Mouse (Mus musculus): Measurements from ENCODE around the gene Frmd5. TPM values are rescaled to one million over a fixed set of nuclear protein-coding genes. Genes with fewer than 3 reads are reported as not detected.
A peak's percentile ranks its signal among the peaks of the same experiment; 100 is the strongest.

Frmd5 gene
- polyA plus RNA-seq (2015; fragmentation: Nextera tagmentation; extraction: Ambion mirVana): 2.0 and 3.1 TPM in 2 replicates

- H3K4me2 ChIP-seq (replicated peaks; ENCODE audit: low read depth, low read length): peak within 1 kb of the TSS; percentile 88
- 2% methylated on average over 35 of the region's 35 CpGs for WGBS
- H3K9me3 ChIP-seq (ENCODE audit: low read length): no peaks in the 10 kb centered on the region
- H3K36me3 ChIP-seq (ENCODE audit: insufficient read depth, low read length): no peaks in the 10 kb centered on the region
- ATAC-seq (peak; percentile 99), DNase-seq (ENCODE audit: low spot score) (peak; percentile 95)
- peak within 1 kb of the TSS; percentile 62 for H3K4me3 ChIP-seq (ENCODE audit: low read depth, low read length)
- 0 out of 2 replicates have a peak, but pooled peaks cover 7% of the 10 kb centered on the region for H3K4me1 ChIP-seq (ENCODE audit: insufficient read depth, low read depth, low read length)
- H3K9ac ChIP-seq (replicated peaks; ENCODE audit: low read depth): no peak within 1 kb of the TSS
- no peak within 1 kb of the TSS for H3K27ac ChIP-seq (ENCODE audit: low read length)
- TF ChIP-seq CTCF (IDR thresholded peaks at IDR 0.05) (peak; percentile 11; the same call in 1 of the 2 replicates), EP300 (IDR thresholded peaks at IDR 0.05) (no peak)
- H3K27me3 ChIP-seq (replicated peaks; ENCODE audit: insufficient read depth, low read length): peaks cover 19% of the 10 kb centered on the region; the same call in 1 of the 2 replicates
These were observed at the start of gene Frmd5 for GRCm38 (mm10) chr2:121806959-121807653. Gene Frmd5, minus strand, starts transcription at chr2:121807087.

DNA sequence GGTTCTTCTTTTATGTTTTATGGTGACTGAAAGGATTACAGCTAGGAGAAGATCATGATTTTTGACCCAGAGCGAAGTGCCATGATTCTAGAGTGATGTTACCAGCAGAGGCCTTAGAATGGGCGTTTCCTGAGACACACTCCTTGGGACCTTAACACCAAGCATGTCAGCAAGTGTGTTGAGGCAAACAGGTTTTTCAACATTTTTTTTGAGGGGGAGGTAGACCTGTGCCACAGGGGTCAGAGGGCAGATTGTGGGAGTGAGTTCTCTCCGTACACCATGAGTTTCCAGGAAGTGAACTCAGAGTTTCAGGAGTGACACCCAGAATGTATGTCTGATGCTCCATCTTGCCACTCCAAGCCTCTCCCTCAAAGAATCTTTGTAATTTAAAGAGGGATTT, 47.1 kb upstream of the Frmd5 start:
- H3K9ac ChIP-seq (replicated peaks; ENCODE audit: low read depth): no peak overlapping the region
- no peaks in the 10 kb centered on the region for H3K9me3 ChIP-seq (ENCODE audit: low read length)
- no peaks in the 10 kb centered on the region for H3K4me1 ChIP-seq (ENCODE audit: insufficient read depth, low read depth, low read length)
- H3K27me3 ChIP-seq (replicated peaks; ENCODE audit: insufficient read depth, low read length): no peaks in the 10 kb centered on the region
- no peak for TF ChIP-seq EP300 (IDR thresholded peaks at IDR 0.05)
- H3K36me3 ChIP-seq (ENCODE audit: insufficient read depth, low read length): no peaks in the 10 kb centered on the region
- no peak overlapping the region for H3K27ac ChIP-seq (ENCODE audit: low read length)
- no peak for DNase-seq (ENCODE audit: low spot score)
- no peak overlapping the region for H3K4me3 ChIP-seq (ENCODE audit: low read depth, low read length)
- WGBS: 63% methylated on average over 3 of the region's 3 CpGs
- no peak overlapping the region for H3K4me2 ChIP-seq (replicated peaks; ENCODE audit: low read depth, low read length)
- no peak for ATAC-seq

GRCm38 (mm10) chr2:121852045-121852444, 45.2 kb upstream of the Frmd5 start:
- no peak for ATAC-seq
- no peak overlapping the region for H3K9ac ChIP-seq (replicated peaks; ENCODE audit: low read depth)
- DNase-seq (ENCODE audit: low spot score): no peak
- TF ChIP-seq CTCF (IDR thresholded peaks at IDR 0.05) (no peak), EP300 (IDR thresholded peaks at IDR 0.05) (no peak)
- H3K9me3 ChIP-seq (ENCODE audit: low read length): no peaks in the 10 kb centered on the region
- no peaks in the 10 kb centered on the region for H3K27me3 ChIP-seq (replicated peaks; ENCODE audit: insufficient read depth, low read length)
- H3K27ac ChIP-seq (ENCODE audit: low read length): no peak overlapping the region
- H3K36me3 ChIP-seq (ENCODE audit: insufficient read depth, low read length): no peaks in the 10 kb centered on the region
- H3K4me3 ChIP-seq (ENCODE audit: low read depth, low read length): no peak overlapping the region
- 20% methylated on average over 2 of the region's 2 CpGs for WGBS
- no peaks in the 10 kb centered on the region for H3K4me1 ChIP-seq (ENCODE audit: insufficient read depth, low read depth, low read length)
- H3K4me2 ChIP-seq (replicated peaks; ENCODE audit: low read depth, low read length): no peak overlapping the region

DNA sequence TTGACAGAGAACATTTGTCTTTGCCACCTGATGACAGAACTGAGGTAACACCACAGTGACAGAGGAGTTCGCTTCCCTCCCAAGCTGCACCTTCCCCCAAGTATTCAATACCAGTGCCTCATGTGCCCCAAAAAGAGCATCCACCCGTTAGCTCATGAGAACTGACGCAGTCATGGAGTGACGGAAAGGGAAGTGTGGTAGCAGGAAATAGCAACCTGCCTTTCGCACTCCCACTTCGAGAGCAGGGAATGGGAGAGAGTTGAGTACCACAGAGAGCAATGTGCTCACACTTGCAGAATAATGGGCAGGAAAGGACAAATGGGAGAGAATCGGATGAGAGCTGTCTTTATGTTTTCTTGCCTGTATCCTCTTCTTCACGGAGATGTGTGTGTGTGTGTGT, 39.2 kb upstream of the Frmd5 start:
- Histone ChIP-seq H3K4me1 (ENCODE audit: insufficient read depth, low read depth, low read length) (no peaks in the 10 kb centered on the region), H3K9me3 (ENCODE audit: low read length) (no peaks in the 10 kb centered on the region), H3K9ac (replicated peaks; ENCODE audit: low read depth) (no peak overlapping the region), H3K36me3 (ENCODE audit: insufficient read depth, low read length) (no peaks in the 10 kb centered on the region), H3K4me2 (replicated peaks; ENCODE audit: low read depth, low read length) (no peak overlapping the region), H3K27me3 (replicated peaks; ENCODE audit: insufficient read depth, low read length) (no peaks in the 10 kb centered on the region), H3K27ac (ENCODE audit: low read length) (no peak overlapping the region), H3K4me3 (ENCODE audit: low read depth, low read length) (no peak overlapping the region)
- WGBS: 44% methylated on average over 8 of the region's 8 CpGs
- no peak for TF ChIP-seq EP300 (IDR thresholded peaks at IDR 0.05)
- no peak for ATAC-seq
- DNase-seq (ENCODE audit: low spot score): no peak

DNA sequence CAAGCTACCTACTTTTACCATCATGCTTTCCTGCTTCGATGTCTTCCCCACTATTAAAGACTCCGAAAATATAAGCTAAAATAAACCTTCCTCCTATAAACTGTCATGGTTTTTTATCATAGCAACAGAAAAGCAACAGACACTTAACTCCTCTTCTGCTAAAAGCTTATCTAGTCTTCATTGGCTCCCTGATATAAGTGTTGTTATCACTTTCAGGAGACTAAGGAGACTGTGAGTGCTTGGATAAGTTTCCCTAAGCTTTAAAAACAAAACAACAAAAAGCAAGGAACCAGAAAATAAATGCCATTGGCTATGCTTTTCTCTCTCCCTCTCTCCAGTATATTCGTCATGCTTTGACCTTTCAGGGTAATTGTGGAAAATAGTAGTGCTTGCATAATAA, 35.4 kb upstream of the Frmd5 start:
- no peak for ATAC-seq
- Histone ChIP-seq H3K9me3 (ENCODE audit: low read length) (no peaks in the 10 kb centered on the region), H3K4me3 (ENCODE audit: low read depth, low read length) (no peak overlapping the region), H3K4me1 (ENCODE audit: insufficient read depth, low read depth, low read length) (no peaks in the 10 kb centered on the region), H3K27ac (ENCODE audit: low read length) (no peak overlapping the region), H3K9ac (replicated peaks; ENCODE audit: low read depth) (no peak overlapping the region), H3K4me2 (replicated peaks; ENCODE audit: low read depth, low read length) (no peak overlapping the region), H3K27me3 (replicated peaks; ENCODE audit: insufficient read depth, low read length) (no peaks in the 10 kb centered on the region), H3K36me3 (ENCODE audit: insufficient read depth, low read length) (no peaks in the 10 kb centered on the region)
- no peak for TF ChIP-seq CTCF (IDR thresholded peaks at IDR 0.05)
- no peak for TF ChIP-seq EP300 (IDR thresholded peaks at IDR 0.05)
- no peak for DNase-seq (ENCODE audit: low spot score)
- 62% methylated on average over 3 of the region's 3 CpGs for WGBS

DNA sequence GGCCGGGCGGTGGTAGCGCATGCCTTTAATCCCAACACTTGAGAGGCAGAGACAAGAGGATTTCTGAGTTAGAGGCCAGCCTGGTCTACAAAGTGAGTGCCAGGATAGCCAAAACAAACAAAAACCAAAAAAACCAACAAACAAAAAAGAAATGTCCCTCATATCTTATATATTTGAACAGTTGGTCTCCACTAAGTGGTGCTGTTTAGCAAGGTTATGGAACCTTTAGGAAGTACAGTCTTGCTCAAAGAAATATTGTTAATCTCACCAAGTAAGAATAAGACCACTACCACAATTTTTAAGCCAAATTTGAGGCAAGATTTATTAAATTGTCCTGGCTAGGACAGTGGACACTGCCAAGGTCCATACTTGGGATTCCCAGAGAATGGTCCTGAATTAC, 34.6 kb upstream of the Frmd5 start:
- no peak overlapping the region for H3K4me3 ChIP-seq (ENCODE audit: low read depth, low read length)
- H3K27ac ChIP-seq (ENCODE audit: low read length): no peak overlapping the region
- no peak overlapping the region for H3K9ac ChIP-seq (replicated peaks; ENCODE audit: low read depth)
- H3K36me3 ChIP-seq (ENCODE audit: insufficient read depth, low read length): no peaks in the 10 kb centered on the region
- no peaks in the 10 kb centered on the region for H3K4me1 ChIP-seq (ENCODE audit: insufficient read depth, low read depth, low read length)
- no peaks in the 10 kb centered on the region for H3K27me3 ChIP-seq (replicated peaks; ENCODE audit: insufficient read depth, low read length)
- DNase-seq (ENCODE audit: low spot score) (no peak), ATAC-seq (no peak)
- TF ChIP-seq EP300 (IDR thresholded peaks at IDR 0.05) (no peak), CTCF (IDR thresholded peaks at IDR 0.05) (peak; percentile 26)
- H3K4me2 ChIP-seq (replicated peaks; ENCODE audit: low read depth, low read length): no peak overlapping the region
- WGBS: 91% methylated on average over 3 of the region's 3 CpGs
- H3K9me3 ChIP-seq (ENCODE audit: low read length): no peaks in the 10 kb centered on the region
